Mouse (Mus musculus): Measurements from ENCODE around the gene Hint3. TPM values are rescaled to one million over a fixed set of nuclear protein-coding genes. Genes with fewer than 3 reads are reported as not detected.
A peak's percentile ranks its signal among the peaks of the same experiment; 100 is the strongest.

Hint3 gene
- total and polyA plus RNA-seq, 3 experiments = 6.4 to 7.7 TPM; not detected in 1

DNA sequence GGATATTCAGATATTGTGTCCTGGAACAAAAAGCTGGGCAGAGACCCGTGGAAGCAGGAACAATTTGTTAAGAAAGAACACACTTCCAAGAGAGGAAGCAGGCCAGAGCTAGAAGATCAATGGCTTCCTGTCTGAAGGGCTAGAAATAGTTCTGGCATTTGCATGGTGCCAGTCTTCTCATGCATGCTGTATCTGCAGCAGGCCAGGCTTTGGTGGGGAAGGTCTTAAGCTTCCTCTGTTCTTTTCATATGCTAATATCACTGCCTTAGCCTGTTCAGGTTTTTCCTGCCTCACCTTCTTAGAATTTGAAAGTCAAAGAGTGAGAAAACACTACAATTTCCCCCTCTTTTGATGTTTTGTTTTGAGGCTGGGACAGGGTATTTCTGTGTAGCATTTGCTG is 1.9 kb downstream of the Hint3 start:
- no peak for DNase-seq (ENCODE audit: low read depth, low spot score)
- Histone ChIP-seq H3K4me1 (ENCODE audit: control insufficient read depth in 1 of 2, insufficient read depth in 2 of 2, low read length in 2 of 2) (peaks cover 4 to 8% of the 10 kb centered on the region in 2 experiments; a peak in 2 of 4 replicates), H3K9ac (ENCODE audit: control insufficient read depth, low read depth, low read length, poor library complexity, severe bottlenecking) (no peak overlapping the region), H3K36me3 (ENCODE audit: control insufficient read depth in 1 of 2, insufficient read depth in 2 of 2, low read length in 2 of 2) (peaks cover 0 to 5% of the 10 kb centered on the region in 2 experiments; a peak in 2 of 4 replicates), H3K4me3 (ENCODE audit: control insufficient read depth in 1 of 2, insufficient read depth in 1 of 2, low read depth in 2 of 2, low read length in 2 of 2) (no peak overlapping the region), H3K79me2 (ENCODE audit: control insufficient read depth, insufficient read depth, low read length, poor library complexity) (no peaks in the 10 kb centered on the region), H3K27ac (ENCODE audit: control insufficient read depth, low read depth, low read length) (no peak overlapping the region), H3K9me3 (replicated peaks; ENCODE audit: insufficient read depth, low read length) (no peaks in the 10 kb centered on the region), H3K27me3 (ENCODE audit: control insufficient read depth in 1 of 2, insufficient read depth in 2 of 2, low read length in 2 of 2) (no peaks in the 10 kb centered on the region)
- TF ChIP-seq MYB (IDR thresholded peaks at IDR 0.05; ENCODE audit: low read depth, low read length) = no peak
- no peak for TF ChIP-seq MAFK (IDR thresholded peaks at IDR 0.05; ENCODE audit: borderline replicate concordance, low read depth, low read length)
- no peak for TF ChIP-seq SIN3A (IDR thresholded peaks at IDR 0.05; ENCODE audit: low read length)
- TF ChIP-seq TBP (IDR thresholded peaks at IDR 0.05; ENCODE audit: low read depth, low read length) = no peak
- TF ChIP-seq ETS1 (IDR thresholded peaks at IDR 0.05; ENCODE audit: low read depth, low read length) = no peak
- no peak for TF ChIP-seq BHLHE40 (IDR thresholded peaks at IDR 0.05; ENCODE audit: borderline replicate concordance, low read depth, low read length)
- no peak for TF ChIP-seq NRF1 (IDR thresholded peaks at IDR 0.05; ENCODE audit: insufficient read depth, low read depth, low read length, poor library complexity, severe bottlenecking)
- no peak for TF ChIP-seq POLR2AphosphoS5 (IDR thresholded peaks at IDR 0.05; ENCODE audit: borderline replicate concordance, low read depth, low read length)
- TF ChIP-seq MYC (IDR thresholded peaks at IDR 0.05; ENCODE audit: low read depth, low read length) = no peak

DNA sequence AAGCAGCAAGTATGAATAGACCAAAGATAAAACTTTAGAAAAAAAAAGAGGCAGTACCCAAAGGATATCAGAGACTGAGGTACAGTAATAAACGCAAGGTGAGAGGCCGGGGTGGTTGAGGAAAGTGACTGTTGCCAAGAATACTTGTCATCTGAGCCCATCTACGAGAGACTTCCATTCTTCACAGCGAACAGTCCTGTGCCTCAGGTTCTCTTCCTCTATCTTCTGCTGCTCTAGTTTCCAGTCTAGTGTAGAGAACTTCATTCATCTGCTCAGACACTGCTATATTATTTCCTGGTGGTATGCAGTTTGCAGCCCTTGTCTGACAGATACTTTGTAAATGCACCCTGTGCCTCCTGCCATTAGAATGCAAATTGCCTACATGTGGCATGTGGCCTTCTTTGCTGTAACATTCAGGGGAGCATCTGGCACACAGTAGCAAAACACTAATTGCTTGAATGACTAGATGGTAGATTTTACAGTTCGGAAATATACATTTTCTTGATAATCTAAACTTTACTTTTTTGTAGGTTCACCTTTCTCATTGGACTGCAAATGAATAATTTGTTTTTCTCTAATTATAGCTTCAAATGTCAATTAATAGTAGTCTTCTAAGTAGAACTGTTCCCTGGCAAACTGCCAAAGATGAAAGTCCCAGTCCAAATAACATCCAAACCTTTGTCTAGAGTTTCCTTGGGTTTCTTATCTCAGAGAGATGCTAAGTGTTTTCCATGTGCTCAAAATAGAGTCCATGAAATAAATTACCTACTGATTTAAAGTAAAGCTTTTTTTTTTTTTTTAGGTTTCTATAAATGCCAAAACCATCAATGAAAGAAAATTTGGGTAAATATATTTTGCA is 5.0 kb downstream of the Hint3 start:
- Histone ChIP-seq H3K4me1 (ENCODE audit: control insufficient read depth in 1 of 2, insufficient read depth in 2 of 2, low read length in 2 of 2) (peaks cover 4 to 6% of the 10 kb centered on the region in 2 experiments; a peak in 1 of 4 replicates), H3K27ac (ENCODE audit: control insufficient read depth, low read depth, low read length) (no peak overlapping the region), H3K36me3 (ENCODE audit: control insufficient read depth in 1 of 2, insufficient read depth in 2 of 2, low read length in 2 of 2) (peaks cover 0 to 6% of the 10 kb centered on the region in 2 experiments; a peak in 2 of 4 replicates), H3K9ac (ENCODE audit: control insufficient read depth, low read depth, low read length, poor library complexity, severe bottlenecking) (no peak overlapping the region), H3K79me2 (ENCODE audit: control insufficient read depth, insufficient read depth, low read length, poor library complexity) (no peaks in the 10 kb centered on the region), H3K9me3 (replicated peaks; ENCODE audit: insufficient read depth, low read length) (no peaks in the 10 kb centered on the region), H3K27me3 (ENCODE audit: control insufficient read depth in 1 of 2, insufficient read depth in 2 of 2, low read length in 2 of 2) (no peaks in the 10 kb centered on the region), H3K4me3 (ENCODE audit: control insufficient read depth in 1 of 2, insufficient read depth in 1 of 2, low read depth in 2 of 2, low read length in 2 of 2) (peak overlapping the region in 1 of 2 experiments; percentile 3; a peak in 2 of 4 replicates)
- TF ChIP-seq MAX (IDR thresholded peaks at IDR 0.05; ENCODE audit: low read length) = no peak
- TF ChIP-seq CHD1 (IDR thresholded peaks at IDR 0.05; ENCODE audit: low read depth, low read length) = no peak
- TF ChIP-seq JUND (IDR thresholded peaks at IDR 0.05; ENCODE audit: low read depth, low read length) = no peak
- no peak for TF ChIP-seq ELF1 (IDR thresholded peaks at IDR 0.05; ENCODE audit: low read depth, low read length)
- TF ChIP-seq ZC3H11A (IDR thresholded peaks at IDR 0.05; ENCODE audit: low read depth, low read length) = no peak
- TF ChIP-seq TAL1 (IDR thresholded peaks at IDR 0.05; ENCODE audit: low read length) = no peak
- no peak for TF ChIP-seq KAT2A (conservative IDR thresholded peaks at IDR 0.05; ENCODE audit: low read depth, low read length)
- TF ChIP-seq E2F4 (IDR thresholded peaks at IDR 0.05; ENCODE audit: borderline replicate concordance, low read depth, low read length) = no peak
- no peak for TF ChIP-seq ZMIZ1 (IDR thresholded peaks at IDR 0.05; ENCODE audit: low read depth, low read length)
- TF ChIP-seq MYC (IDR thresholded peaks at IDR 0.05; ENCODE audit: low read depth, low read length) = no peak
- TF ChIP-seq SIN3A (IDR thresholded peaks at IDR 0.05; ENCODE audit: low read length) = no peak
- no peak for TF ChIP-seq USF1 (IDR thresholded peaks at IDR 0.05; ENCODE audit: low read depth, low read length)
- no peak for TF ChIP-seq RCOR1 (IDR thresholded peaks at IDR 0.05; ENCODE audit: low read depth, low read length)
- TF ChIP-seq MAZ (IDR thresholded peaks at IDR 0.05; ENCODE audit: low read depth, low read length) = no peak
- no peak for TF ChIP-seq TBP (IDR thresholded peaks at IDR 0.05; ENCODE audit: low read depth, low read length)
- DNase-seq (ENCODE audit: low read depth, low spot score) = peak; percentile 51
